Mouse (Mus musculus) lung, postnatal 0 days (tissue): ENCODE data around the gene Krtap26-1.
A peak's percentile ranks its signal among the peaks of the same experiment; 100 is the strongest.

ENCODE experiments used
- CTCF ChIP-seq: IDR thresholded peaks from 2 replicates; pipeline ENCODE4 v1.5.1; 2016; ENCODE audit warnings: antibody characterized with exemption, mild to moderate bottlenecking
- EP300 ChIP-seq: IDR thresholded peaks from 2 replicates; pipeline ENCODE4 v1.6.1; 2016; ENCODE audit warnings: antibody characterized with exemption, mild to moderate bottlenecking, control low read depth

GRCm38 (mm10) chr16:88599504-88600237, 47.9 kb downstream of the Krtap26-1 start:
- TF ChIP-seq EP300: peak; percentile 69
- no peak for TF ChIP-seq CTCF
